In the genomic region with DNA sequence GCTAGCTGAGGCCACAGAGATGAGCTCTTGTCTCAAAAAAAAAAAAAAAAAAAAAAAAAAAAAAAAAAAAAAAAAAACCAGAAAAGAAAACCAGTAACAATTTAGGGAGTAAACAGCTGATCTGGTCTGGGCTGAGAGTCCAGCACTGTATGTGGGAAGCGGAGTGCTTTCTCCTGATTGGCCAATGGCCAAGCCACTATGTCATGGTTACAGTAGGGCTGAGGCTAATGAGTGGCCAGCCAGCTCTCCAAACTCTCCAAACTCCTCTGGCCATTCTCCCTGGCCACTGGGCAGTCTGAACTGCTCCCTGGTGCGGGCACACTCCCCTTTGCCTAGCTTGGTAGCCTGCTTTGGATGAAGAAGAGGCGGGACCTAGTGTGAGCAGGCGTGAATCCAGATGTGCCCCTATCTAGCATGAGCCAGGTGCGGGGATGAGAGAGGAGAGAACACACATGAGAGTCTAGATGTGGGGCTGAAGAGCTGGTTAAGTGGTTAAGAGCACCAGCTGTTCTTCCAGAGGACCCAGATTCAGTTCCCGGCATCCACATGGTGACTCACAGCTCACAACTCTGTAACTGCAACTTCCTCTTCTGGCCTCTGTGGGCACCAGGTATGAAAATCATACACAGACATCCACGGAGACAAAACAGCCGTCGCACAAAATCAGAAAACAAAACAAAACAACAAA, we compare ENCODE assay signal across 10 mouse cellular contexts. TPM values are rescaled to one million over a fixed set of nuclear protein-coding genes. Genes with fewer than 3 reads are reported as not detected.
A peak's percentile ranks its signal among the peaks of the same experiment; 100 is the strongest.
DNase-seq lines count a peak whose midpoint lies in the region; ATAC-seq lines count a peak whose summit lies in the region.
"Had no signal": no experiment of that assay in that cellular context is flagged by ENCODE, and none has a peak within 500 bp of the region (broad histone marks: within the 10 kb centered on the region; RNA-seq: fewer than 3 reads in every experiment).

No protein-coding gene starts in this region.

- H3K36me3 ChIP-seq in heart, embryonic 16.5 days (ENCODE audit: control insufficient read depth, insufficient read depth) = no peaks in the 10 kb centered on the region
- H3K36me3 ChIP-seq in limb, embryonic 10.5 days = no peaks in the 10 kb centered on the region
- H3K36me3 ChIP-seq in hindbrain, embryonic 10.5 days = no peaks in the 10 kb centered on the region
- H3K36me3 ChIP-seq in forebrain, embryonic 10.5 days (replicated peaks) = no peaks in the 10 kb centered on the region
- H3K36me3 ChIP-seq: neural tube, embryonic 12.5 days had no signal

- no peak for DNase-seq in heart, postnatal 36 days
- peak; percentile 53 for DNase-seq in A20 (ENCODE audit: low read depth, low spot score)
- peak; percentile 60 for DNase-seq in Muller cell, postnatal 12 days (ENCODE audit: inconsistent ontology term)
- DNase-seq in lung, postnatal 14 days = peak; percentile 29
- no peak for DNase-seq in limb, embryonic 10.5 days (ENCODE audit: low spot score)
- no peak for DNase-seq in hindbrain, embryonic 10.5 days (ENCODE audit: low spot score)
- no peak for DNase-seq in forebrain, embryonic 10.5 days (ENCODE audit: extremely low spot score, low spot score)

- H3K9me3 ChIP-seq in heart, embryonic 16.5 days (replicated peaks; ENCODE audit: control insufficient read depth, low read length) = no peaks in the 10 kb centered on the region
- H3K9me3 ChIP-seq in limb, embryonic 10.5 days (replicated peaks) = no peaks in the 10 kb centered on the region
- no peaks in the 10 kb centered on the region for H3K9me3 ChIP-seq in hindbrain, embryonic 10.5 days
- no peaks in the 10 kb centered on the region for H3K9me3 ChIP-seq in forebrain, embryonic 10.5 days
- H3K9me3 ChIP-seq: neural tube, embryonic 12.5 days had no signal

- intact Hi-C loops in heart, postnatal 36 days (cut with DNase I) = no loop called here

- H3K27ac ChIP-seq in heart, embryonic 16.5 days (ENCODE audit: low read length) = no peak overlapping the region
- no peak overlapping the region for H3K27ac ChIP-seq in limb, embryonic 10.5 days
- no peak overlapping the region for H3K27ac ChIP-seq in hindbrain, embryonic 10.5 days
- H3K27ac ChIP-seq in forebrain, embryonic 10.5 days = no peak overlapping the region
- H3K27ac ChIP-seq: neural tube, embryonic 12.5 days had no signal

- 79% methylated on average over 9 of the region's 9 CpGs for WGBS in heart, embryonic 16.5 days
- WGBS in limb, embryonic 10.5 days = 94% methylated on average over 9 of the region's 9 CpGs
- WGBS in hindbrain, embryonic 10.5 days = 95% methylated on average over 9 of the region's 9 CpGs
- 90% methylated on average over 9 of the region's 9 CpGs for WGBS in forebrain, embryonic 10.5 days

- no peak overlapping the region for H3K4me2 ChIP-seq in heart, embryonic 16.5 days (ENCODE audit: low read depth, low read length)
- H3K4me2 ChIP-seq: neural tube, embryonic 12.5 days had no signal

- peaks cover 5% of the 10 kb centered on the region for H3K4me1 ChIP-seq in heart, embryonic 16.5 days (ENCODE audit: control insufficient read depth, insufficient read depth, low read length)
- peaks cover 11% of the 10 kb centered on the region; the same call in 1 of the 2 replicates for H3K4me1 ChIP-seq in limb, embryonic 10.5 days
- peaks cover 17% of the 10 kb centered on the region; the same call in 1 of the 2 replicates for H3K4me1 ChIP-seq in hindbrain, embryonic 10.5 days (replicated peaks)
- H3K4me1 ChIP-seq in forebrain, embryonic 10.5 days = peaks cover 13% of the 10 kb centered on the region
- H3K4me1 ChIP-seq: neural tube, embryonic 12.5 days had no signal

- no peak overlapping the region for H3K9ac ChIP-seq in heart, embryonic 16.5 days (ENCODE audit: low read length)
- H3K9ac ChIP-seq: neural tube, embryonic 12.5 days had no signal

- 0 out of 2 replicates have a peak, but pooled peaks have one; percentile 29 for ATAC-seq in heart, embryonic 16.5 days (replicated peaks; ENCODE audit: extremely low read depth, insufficient read depth, low FRiP score)

- no peak overlapping the region for H3K4me3 ChIP-seq in heart, embryonic 16.5 days (ENCODE audit: low read length)
- no peak overlapping the region for H3K4me3 ChIP-seq in limb, embryonic 10.5 days
- no peak overlapping the region for H3K4me3 ChIP-seq in hindbrain, embryonic 10.5 days
- H3K4me3 ChIP-seq in forebrain, embryonic 10.5 days = no peak overlapping the region
- H3K4me3 ChIP-seq: erythroblast, embryonic 14.5 days; neural tube, embryonic 12.5 days had no signal

- peaks cover 5% of the 10 kb centered on the region; the same call in 1 of the 2 replicates for H3K27me3 ChIP-seq in heart, embryonic 16.5 days (ENCODE audit: control insufficient read depth, insufficient read depth, low read length)
- peaks cover 13% of the 10 kb centered on the region; the same call in 1 of the 2 replicates for H3K27me3 ChIP-seq in limb, embryonic 10.5 days (ENCODE audit: low read depth, poor library complexity, severe bottlenecking)
- H3K27me3 ChIP-seq in hindbrain, embryonic 10.5 days (ENCODE audit: insufficient read depth, poor library complexity, severe bottlenecking) = peaks cover 11% of the 10 kb centered on the region
- H3K27me3 ChIP-seq in forebrain, embryonic 10.5 days (ENCODE audit: poor library complexity, severe bottlenecking) = peaks cover 8% of the 10 kb centered on the region; the same call in 1 of the 2 replicates
- H3K27me3 ChIP-seq: neural tube, embryonic 12.5 days had no signal

RNA-seq across cellular contexts. Expression of a gene that starts 10.0 kb away (rescaled TPM):
- 3.6 and 7.1 TPM in 2 replicates for polyA plus RNA-seq in heart, embryonic 16.5 days (2015; fragmentation: Nextera tagmentation; extraction: Ambion mirVana)
- total RNA-seq in heart, postnatal 36 days (2021) = under 1 TPM; 0.28 to 0.46 TPM
- polyA plus RNA-seq in limb, embryonic 10.5 days (2016; fragmentation: Nextera tagmentation; extraction: Ambion mirVana) = 2.1 and 2.2 TPM in 2 replicates
- 5.9 and 10.8 TPM in 2 replicates for polyA plus RNA-seq in hindbrain, embryonic 10.5 days (2016; fragmentation: Nextera tagmentation; extraction: Ambion mirVana)
- polyA plus RNA-seq in forebrain, embryonic 10.5 days (2016; fragmentation: Nextera tagmentation; extraction: Ambion mirVana) = 2.1 and 2.8 TPM in 2 replicates

RNA-seq across cellular contexts. Expression of a gene that starts 56.0 kb away (rescaled TPM):
- 1.9 and 4.7 TPM in 2 replicates for polyA plus RNA-seq in heart, embryonic 16.5 days (2015; fragmentation: Nextera tagmentation; extraction: Ambion mirVana)
- total RNA-seq in heart, postnatal 36 days (2021) = 1 to 10 TPM; 3.1 to 4.1 TPM
- polyA plus RNA-seq in limb, embryonic 10.5 days (2016; fragmentation: Nextera tagmentation; extraction: Ambion mirVana) = 0.64 and 0.78 TPM in 2 replicates
- polyA plus RNA-seq in hindbrain, embryonic 10.5 days (2016; fragmentation: Nextera tagmentation; extraction: Ambion mirVana) = 0.94 and 1.2 TPM in 2 replicates
- 0.43 and 0.84 TPM in 2 replicates for polyA plus RNA-seq in forebrain, embryonic 10.5 days (2016; fragmentation: Nextera tagmentation; extraction: Ambion mirVana)

RNA-seq across cellular contexts. Expression of a gene that starts 58.0 kb away (rescaled TPM):
- 0.80 and 1.1 TPM in 2 replicates for polyA plus RNA-seq in heart, embryonic 16.5 days (2015; fragmentation: Nextera tagmentation; extraction: Ambion mirVana)
- 1 to 10 TPM; 1.6 to 1.9 TPM for total RNA-seq in heart, postnatal 36 days (2021)
- 1.2 and 1.8 TPM in 2 replicates for polyA plus RNA-seq in limb, embryonic 10.5 days (2016; fragmentation: Nextera tagmentation; extraction: Ambion mirVana)
- polyA plus RNA-seq in hindbrain, embryonic 10.5 days (2016; fragmentation: Nextera tagmentation; extraction: Ambion mirVana) = 1.2 and 2.0 TPM in 2 replicates
- 0.73 and 0.94 TPM in 2 replicates for polyA plus RNA-seq in forebrain, embryonic 10.5 days (2016; fragmentation: Nextera tagmentation; extraction: Ambion mirVana)

Comparison
In these comparisons a context has a peak if more than half of its experiments do, and no peak if none do; other contexts are left out.
1. DNase-seq: peak in A20 (single experiment), Muller cell, postnatal 12 days (single experiment) and lung, postnatal 14 days (single experiment); none in heart, postnatal 36 days (0 of 2), limb, embryonic 10.5 days (single experiment), hindbrain, embryonic 10.5 days (single experiment) and forebrain, embryonic 10.5 days (single experiment).